Mouse (Mus musculus) embryo, embryonic 11 days (tissue): Measurements from ENCODE around the gene Spryd3.

Source experiments
- DNase-seq: peaks from one replicate; pipeline ENCODE4 v3.0.0-alpha.2; 2015

Gene Spryd3

GRCm38 (mm10) chr15:102112181-102112580, 23.9 kb downstream of the Spryd3 start:
- no peak for DNase-seq

DNA sequence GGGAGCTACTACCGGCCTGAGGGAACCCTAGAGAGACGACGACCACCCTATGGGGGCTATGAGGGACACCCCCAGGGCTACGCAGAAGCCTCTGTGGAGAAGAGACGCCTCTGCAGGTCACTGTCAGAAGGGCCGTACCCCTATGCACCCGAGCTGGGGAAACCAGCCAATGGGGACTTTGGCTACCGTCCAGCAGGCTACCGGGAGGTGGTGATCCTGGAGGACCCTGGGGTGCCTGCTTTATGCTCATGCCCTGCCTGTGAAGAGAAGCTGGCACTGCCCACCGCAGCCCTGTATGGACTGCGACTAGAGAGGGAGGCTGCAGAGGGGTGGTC, 24.6 kb downstream of the Spryd3 start:
- no peak for DNase-seq

- no peak for DNase-seq
Measured at GRCm38 (mm10) chr15:102110701-102111494, 25.1 kb downstream of the Spryd3 start.

DNA sequence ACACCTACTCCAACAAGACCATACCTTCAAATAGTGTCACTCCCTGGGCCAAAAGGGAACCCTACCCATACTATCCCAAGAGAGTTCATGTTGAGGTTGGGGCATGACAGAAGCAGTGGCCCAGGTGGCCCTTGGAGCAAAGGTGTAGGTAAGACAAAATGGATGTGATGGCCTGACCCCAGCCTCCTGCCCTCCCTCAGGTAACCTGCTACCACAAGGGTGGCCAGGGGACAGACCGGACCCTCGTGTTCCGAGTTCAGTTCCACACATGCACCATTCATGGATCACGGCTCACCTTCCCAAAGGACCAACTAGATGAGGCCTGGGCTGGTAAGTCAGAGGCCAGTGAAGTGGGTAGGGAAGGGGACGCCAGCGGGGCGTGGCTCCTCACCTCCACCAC, 25.8 kb downstream of the Spryd3 start:
- no peak for DNase-seq

DNA sequence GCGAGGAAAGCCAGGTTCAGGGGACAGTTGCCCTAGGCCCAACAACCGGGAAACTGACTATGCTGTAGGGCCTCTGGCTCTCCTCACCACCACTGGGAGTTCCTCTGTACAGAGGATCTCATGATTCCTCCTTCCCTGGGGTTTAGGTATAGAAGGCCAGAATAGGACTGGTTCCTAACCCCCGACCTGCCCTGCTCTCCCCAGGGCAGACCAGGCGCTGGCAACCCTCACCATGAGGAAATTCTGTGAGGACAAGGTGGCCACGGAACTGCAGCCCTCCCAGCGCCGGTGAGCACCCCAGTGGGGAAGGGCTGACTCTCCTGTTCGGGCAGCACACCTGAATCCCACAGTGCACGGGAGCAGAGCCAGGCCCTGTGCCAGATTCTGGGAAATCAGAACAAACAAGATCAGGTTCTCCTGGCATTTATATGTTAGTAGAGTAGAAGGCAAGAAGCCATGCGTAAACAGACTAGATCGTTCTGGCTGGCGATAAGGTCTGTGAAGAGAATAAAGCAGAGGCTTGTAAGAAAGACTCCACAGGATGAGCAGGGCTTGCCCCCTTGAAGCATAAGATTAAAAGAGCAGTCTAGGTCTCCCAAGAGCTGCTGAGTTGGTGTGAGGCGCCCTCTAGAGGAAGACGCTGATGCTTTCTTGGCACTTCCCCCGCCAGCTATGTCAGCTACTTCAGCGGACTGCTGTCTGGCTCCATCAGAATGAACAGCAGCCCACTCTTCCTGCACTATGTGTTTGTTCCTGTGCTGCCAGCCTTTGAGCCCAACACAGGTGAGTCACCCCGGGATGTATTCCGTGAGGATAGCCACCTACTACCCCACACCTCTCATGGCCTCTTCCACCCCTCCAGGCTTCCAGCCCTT, 27.1 kb downstream of the Spryd3 start:
- peak; percentile 83 for DNase-seq

DNA sequence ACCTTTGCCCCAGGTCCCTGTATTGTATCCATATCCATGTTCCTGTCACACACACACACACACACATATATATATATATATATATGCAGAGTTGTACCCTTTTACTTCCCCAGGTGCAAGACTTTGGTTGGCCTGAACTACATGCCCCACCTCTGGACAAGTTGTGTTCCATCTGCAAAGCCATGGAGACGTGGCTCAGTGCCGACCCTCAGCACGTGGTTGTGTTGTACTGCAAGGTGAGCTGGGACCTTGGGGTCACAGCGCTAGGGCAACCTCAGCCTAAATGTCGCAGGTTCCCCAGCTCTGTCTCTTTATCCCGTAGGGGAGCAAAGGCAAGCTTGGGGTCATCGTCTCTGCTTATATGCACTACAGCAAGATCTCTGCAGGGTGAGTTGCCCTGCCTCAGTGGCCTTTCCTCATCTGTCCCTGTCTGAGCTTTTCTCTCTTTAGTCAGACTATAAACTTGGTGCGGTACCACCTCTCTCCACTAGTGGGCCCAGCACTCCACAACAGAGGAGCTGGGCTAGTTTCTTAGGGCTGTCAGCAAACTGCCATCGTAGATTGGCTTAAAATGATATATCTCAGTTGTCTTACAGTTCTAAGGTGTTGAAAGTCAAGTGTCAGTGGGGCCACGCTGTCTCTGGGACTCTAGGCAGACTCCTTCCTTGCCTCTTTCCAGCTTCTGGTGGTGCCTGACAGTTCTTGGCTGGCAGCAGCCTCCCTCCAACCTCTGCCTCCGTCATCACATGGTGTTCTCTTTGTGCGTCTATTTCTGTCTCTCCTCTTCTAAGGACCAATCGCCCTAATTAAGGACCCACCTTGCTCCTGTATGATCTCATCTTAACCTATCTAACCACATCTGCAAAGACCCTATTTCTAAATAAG, 28.1 kb downstream of the Spryd3 start:
- peak; percentile 79 for DNase-seq

DNA sequence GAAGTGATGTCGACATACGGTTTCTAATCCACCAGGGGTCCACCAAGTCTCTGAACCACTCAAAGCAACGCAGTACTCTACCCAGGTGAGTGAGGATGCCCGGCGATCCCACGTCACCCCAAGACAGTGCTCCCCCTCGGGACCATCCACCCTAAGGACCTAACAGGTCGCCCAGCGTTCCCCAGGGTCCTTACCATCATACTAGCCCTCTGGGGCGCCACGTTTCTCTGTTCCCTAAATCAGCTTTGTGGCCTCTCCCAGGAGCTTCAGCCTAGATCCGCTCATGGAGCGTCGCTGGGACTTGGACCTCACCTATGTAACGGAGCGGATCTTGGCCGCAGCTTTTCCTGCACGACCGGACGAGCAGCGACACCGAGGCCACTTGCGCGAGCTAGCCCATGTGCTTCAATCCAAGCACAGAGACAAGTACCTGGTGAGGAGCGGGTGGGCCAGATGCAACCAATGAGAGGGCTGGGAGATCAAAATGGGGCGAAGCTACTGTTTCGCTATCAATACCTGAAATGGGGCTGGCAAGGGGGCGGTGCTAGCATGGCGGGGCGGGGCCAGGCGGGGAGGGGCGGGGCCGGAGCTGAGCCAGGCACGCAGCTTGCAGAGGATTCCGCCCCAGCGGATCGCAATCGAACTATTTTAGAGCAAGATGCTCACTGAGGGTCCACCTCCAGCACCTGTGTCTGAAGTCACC, 29.1 kb downstream of the Spryd3 start:
- DNase-seq = peak; percentile 54

DNA sequence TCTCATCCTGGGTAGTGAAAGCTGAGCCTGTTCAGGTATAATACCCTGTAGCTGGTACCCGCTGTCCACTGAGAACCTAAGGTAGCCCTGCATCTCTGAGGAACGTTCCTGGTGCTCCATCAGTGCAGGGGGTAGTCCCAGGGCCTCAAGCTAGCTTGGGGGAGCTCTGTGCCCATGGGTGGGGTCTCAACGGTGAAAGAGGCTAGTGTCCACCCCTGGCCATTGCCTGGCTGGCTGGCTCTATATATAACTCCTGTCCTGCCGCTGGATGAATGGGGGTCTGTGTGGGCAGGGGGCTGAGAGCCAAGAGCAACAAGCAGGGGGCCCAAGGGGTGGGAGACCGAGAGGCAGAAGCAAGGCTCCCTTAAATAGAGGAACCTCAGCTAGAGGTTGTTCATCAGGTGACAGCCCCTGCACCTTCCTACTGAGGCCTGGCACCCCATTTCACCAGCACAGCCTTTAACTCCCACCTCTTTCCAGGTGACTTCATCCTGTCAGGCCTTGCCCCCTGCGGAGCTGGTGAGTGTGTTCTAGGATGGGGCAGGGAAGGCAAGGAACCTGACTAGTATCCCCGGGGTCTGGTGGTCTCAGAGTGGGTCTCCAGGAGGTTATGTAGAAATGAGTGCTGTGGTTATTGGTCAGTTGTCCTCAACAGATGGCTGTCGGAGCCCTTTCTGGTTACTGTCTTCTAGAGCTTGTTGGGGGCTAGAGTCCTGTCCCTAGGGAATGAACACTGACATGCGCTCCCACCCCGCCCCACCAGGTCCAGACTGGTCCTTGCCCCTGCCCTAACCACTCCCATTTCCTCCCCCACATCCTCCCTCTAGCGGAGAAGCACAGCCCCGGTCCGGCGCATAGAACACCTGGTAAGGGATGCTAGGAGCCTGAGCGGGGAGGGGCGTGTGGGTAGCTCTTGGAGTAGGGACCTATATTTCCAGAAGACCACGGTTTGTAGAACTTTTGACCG, 30.0 kb downstream of the Spryd3 start:
- DNase-seq = peak; percentile 41

GRCm38 (mm10) chr15:102105360-102105759, 30.7 kb downstream of the Spryd3 start:
- DNase-seq = no peak

- peak; percentile 70 for DNase-seq
Measured at GRCm38 (mm10) chr15:102103947-102104555, 32.0 kb downstream of the Spryd3 start.

DNA sequence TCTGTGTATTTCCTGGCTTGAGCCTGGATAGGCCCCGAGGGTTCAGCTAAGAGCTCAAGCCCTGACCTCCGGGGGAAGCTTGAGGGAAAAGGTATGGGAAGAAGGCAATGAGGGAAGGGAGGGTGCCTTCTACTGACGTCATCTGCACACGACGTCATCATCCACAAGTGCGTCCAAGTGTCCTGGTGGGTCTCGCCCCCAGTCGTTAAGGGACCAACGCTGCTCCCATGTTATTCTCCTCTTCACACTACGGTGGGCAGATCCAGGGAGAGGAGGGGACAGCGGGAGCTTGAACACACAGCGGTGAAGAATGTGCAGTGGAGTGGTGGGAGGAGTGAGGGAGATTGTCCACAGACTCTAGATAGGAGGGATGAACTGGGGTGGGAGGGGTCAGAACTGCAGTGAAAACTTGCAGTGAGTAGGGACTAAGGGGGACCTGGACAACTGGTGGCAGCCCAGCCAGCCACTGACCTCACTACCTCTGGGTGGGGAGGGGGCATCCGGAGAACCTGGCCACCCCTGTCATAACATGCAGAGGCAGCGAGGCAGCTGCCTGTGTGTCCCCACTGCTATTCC, 32.6 kb downstream of the Spryd3 start:
- peak; percentile 59 for DNase-seq

DNA sequence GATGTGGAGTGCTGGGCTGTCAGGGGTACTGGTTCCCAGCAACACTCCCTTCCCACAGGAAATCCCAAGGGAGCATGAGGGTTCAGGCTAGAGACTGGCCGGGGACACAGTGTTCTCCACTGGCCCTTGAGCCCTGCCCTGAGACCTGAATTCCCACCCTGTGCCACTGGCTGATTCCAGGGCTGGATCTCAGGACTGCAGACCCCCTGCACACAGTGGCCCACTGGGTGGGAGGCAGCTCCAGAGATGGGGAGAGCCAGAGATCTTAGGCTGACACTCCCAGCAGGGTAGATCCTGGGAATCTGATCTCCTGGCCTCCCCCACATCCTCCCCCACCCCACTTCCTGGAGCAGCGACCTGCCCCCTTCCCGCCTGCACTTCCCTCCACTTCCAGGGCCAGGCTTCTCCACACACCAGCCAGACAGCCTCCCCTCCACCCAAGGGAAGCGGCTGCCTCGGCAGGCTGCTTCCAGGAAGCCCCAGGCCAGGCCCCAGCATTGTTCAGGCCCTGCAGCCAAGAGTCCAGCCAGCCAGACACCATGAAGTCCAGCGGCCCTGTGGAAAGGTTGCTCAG, 33.4 kb downstream of the Spryd3 start:
- peak; percentile 65 for DNase-seq

- peak; percentile 9 for DNase-seq
Measured at GRCm38 (mm10) chr15:102101672-102102541, 34.1 kb downstream of the Spryd3 start.

DNA sequence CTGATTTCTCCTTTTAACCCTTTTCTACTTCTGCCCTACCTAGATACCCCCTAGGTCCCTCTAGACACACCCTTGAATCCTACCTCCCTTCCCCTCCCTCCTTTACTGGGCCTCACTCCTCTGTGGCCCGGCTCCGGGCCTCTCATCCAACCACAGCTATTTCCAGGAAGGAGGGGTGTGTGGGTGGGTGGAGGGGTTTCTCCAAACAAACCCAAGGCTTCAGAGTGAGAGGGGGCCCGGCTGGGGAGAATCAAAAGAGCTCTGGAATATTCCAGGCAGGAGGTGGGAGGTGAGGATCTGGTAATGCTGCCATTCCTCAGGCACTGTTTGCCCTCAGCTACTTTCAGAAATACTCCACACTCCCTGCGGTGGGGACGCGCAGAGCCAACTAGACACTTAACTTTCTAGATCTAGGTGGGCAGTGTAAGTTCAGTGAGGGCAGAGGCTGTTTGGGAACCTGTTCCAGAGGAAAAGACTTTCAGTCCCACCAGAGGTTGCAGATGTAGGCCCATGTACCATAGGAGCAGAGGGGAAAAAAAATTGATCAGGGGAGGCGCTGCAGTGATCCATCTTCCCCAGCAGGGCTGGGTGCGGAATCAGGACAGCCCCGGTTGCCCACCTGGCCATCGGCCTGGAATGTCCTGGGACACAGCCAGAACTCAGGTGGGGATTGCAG, 34.9 kb downstream of the Spryd3 start:
- DNase-seq = peak; percentile 51

GRCm38 (mm10) chr15:102100161-102100981, 35.7 kb downstream of the Spryd3 start, which contains the start of gene Tns2:
Gene Tns2 (plus strand): TSS chr15:102100413.
- DNase-seq = peak; percentile 86

DNA sequence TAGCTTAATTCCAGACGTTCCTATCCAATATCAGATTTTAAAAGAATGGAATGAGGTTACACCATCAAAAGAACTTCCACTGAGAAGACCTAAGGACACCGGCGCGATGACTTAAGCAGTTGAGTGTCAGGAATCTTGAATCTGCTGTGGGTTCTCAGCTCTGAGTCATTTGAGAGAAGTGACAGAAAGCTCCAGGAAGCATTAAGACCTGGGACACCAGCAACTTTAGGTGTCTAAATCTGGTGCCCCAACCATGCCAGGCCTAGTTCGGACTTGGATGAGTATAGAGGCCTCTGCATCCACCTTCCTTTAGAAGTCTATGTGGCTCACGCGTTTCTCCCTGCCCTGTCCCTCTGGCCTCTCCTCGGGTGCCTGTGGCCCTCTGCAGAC, 36.3 kb downstream of the Spryd3 start:
- DNase-seq = no peak

- DNase-seq = no peak
Measured at GRCm38 (mm10) chr15:102099260-102099659, 36.8 kb downstream of the Spryd3 start.
